Comparison of ENCODE assay signal across 7 mouse cellular contexts in genomic region chr2:93179603-93180002, GRCm38 (mm10). TPM values are rescaled to one million over a fixed set of nuclear protein-coding genes. Genes with fewer than 3 reads are reported as not detected.
A peak's percentile ranks its signal among the peaks of the same experiment; 100 is the strongest.
DNase-seq lines count a peak whose midpoint lies in the region; ATAC-seq and TF ChIP-seq lines count a peak whose summit lies in the region.

No protein-coding gene starts in this region.

- peak overlapping the region; percentile 62; the same call in 1 of the 2 replicates for H3K9ac ChIP-seq in hindbrain, embryonic 11.5 days (ENCODE audit: low read depth, low read length)
- H3K9ac ChIP-seq in midbrain, embryonic 12.5 days (replicated peaks) = no peak overlapping the region

- peaks cover 30% of the 10 kb centered on the region for H3K27me3 ChIP-seq in E14TG2a.4 (ENCODE audit: insufficient read depth, low read length)
- H3K27me3 ChIP-seq in hindbrain, embryonic 11.5 days (ENCODE audit: control insufficient read depth, insufficient read depth, low read length) = no peaks in the 10 kb centered on the region; the same call in 1 of the 2 replicates
- peaks cover 39% of the 10 kb centered on the region for H3K27me3 ChIP-seq in midbrain, embryonic 12.5 days

- WGBS in hindbrain, embryonic 11.5 days = 60% methylated on average over 5 of the region's 5 CpGs
- 40% methylated on average over 5 of the region's 5 CpGs for WGBS in midbrain, embryonic 12.5 days

- H3K36me3 ChIP-seq in E14TG2a.4 (ENCODE audit: insufficient read depth, low read length) = no peaks in the 10 kb centered on the region
- H3K36me3 ChIP-seq in hindbrain, embryonic 11.5 days (ENCODE audit: control insufficient read depth, insufficient read depth, low read length) = no peaks in the 10 kb centered on the region
- H3K36me3 ChIP-seq in midbrain, embryonic 12.5 days = no peaks in the 10 kb centered on the region

- DNase-seq in hindbrain, embryonic 11.5 days (ENCODE audit: low spot score) = no peak
- no peak for DNase-seq in gastrocnemius, adult 18-20 months (ENCODE audit: low spot score)
- DNase-seq in spleen, adult 12 weeks (ENCODE audit: low spot score) = no peak
- no peak for DNase-seq in gastrocnemius, postnatal 25 days

- no peak for ATAC-seq in hindbrain, embryonic 11.5 days (ENCODE audit: low FRiP score)
- no peak for ATAC-seq in midbrain, embryonic 12.5 days (ENCODE audit: low FRiP score, low read depth)

- H3K4me3 ChIP-seq in E14TG2a.4 (replicated peaks; ENCODE audit: low read length) = peak overlapping the region; percentile 76
- H3K4me3 ChIP-seq in cortical plate, adult 2 months (ENCODE audit: insufficient read depth, low read length) = no peak overlapping the region
- H3K4me3 ChIP-seq in hindbrain, embryonic 11.5 days (ENCODE audit: low read depth, low read length) = no peak overlapping the region
- H3K4me3 ChIP-seq in midbrain, embryonic 12.5 days = no peak overlapping the region

- TF ChIP-seq CTCF in E14TG2a.4 (conservative IDR thresholded peaks at IDR 0.05; ENCODE audit: low read length) = no peak
- no peak for TF ChIP-seq CTCF in cortical plate, adult 2 months (IDR thresholded peaks at IDR 0.05; ENCODE audit: extremely low read depth, insufficient read depth, low read length)

- H3K27ac ChIP-seq in cortical plate, adult 2 months (ENCODE audit: insufficient read depth, low read length) = peak overlapping the region; percentile 85
- peak overlapping the region; percentile 67; the same call in 1 of the 2 replicates for H3K27ac ChIP-seq in hindbrain, embryonic 11.5 days (ENCODE audit: low read depth, low read length)
- peak overlapping the region; percentile 81 for H3K27ac ChIP-seq in midbrain, embryonic 12.5 days (replicated peaks)

- H3K4me2 ChIP-seq in hindbrain, embryonic 11.5 days (replicated peaks; ENCODE audit: low read depth, low read length) = peak overlapping the region; percentile 60; the same call in 1 of the 2 replicates
- peak overlapping the region; percentile 57 for H3K4me2 ChIP-seq in midbrain, embryonic 12.5 days (replicated peaks)

- H3K9me3 ChIP-seq in E14TG2a.4 (ENCODE audit: low read length) = peaks cover 12% of the 10 kb centered on the region
- no peaks in the 10 kb centered on the region for H3K9me3 ChIP-seq in hindbrain, embryonic 11.5 days (ENCODE audit: control insufficient read depth, low read length)
- H3K9me3 ChIP-seq in midbrain, embryonic 12.5 days = no peaks in the 10 kb centered on the region

- no peak for TF ChIP-seq POLR2A in cortical plate, adult 2 months (IDR thresholded peaks at IDR 0.05; ENCODE audit: extremely low read depth, insufficient read depth, low read length)

- peaks cover 88% of the 10 kb centered on the region for H3K4me1 ChIP-seq in E14TG2a.4 (replicated peaks; ENCODE audit: low read depth, low read length)
- peaks cover 15% of the 10 kb centered on the region for H3K4me1 ChIP-seq in cortical plate, adult 2 months (ENCODE audit: control insufficient read depth, insufficient read depth, low read length)
- peaks cover 42% of the 10 kb centered on the region for H3K4me1 ChIP-seq in hindbrain, embryonic 11.5 days (replicated peaks; ENCODE audit: control insufficient read depth, insufficient read depth, low read length)
- H3K4me1 ChIP-seq in midbrain, embryonic 12.5 days = peaks cover 56% of the 10 kb centered on the region

RNA-seq across cellular contexts. Expression of gene Trp53i11, which starts 7.7 kb away (rescaled TPM):
- polyA plus RNA-seq in cortical plate, adult 2 months (2012; rRNA removed) = 55.2 and 62.5 TPM in 2 replicates
- 204 and 221 TPM in 2 replicates for polyA plus RNA-seq in hindbrain, embryonic 11.5 days (2014; fragmentation: Nextera tagmentation; extraction: Ambion mirVana)
- polyA plus RNA-seq in midbrain, embryonic 12.5 days (2016; fragmentation: Nextera tagmentation; extraction: Ambion mirVana) = 142 and 172 TPM in 2 replicates
- 1 to 10 TPM; 3.9 to 4.5 TPM for total RNA-seq in gastrocnemius, adult 18-20 months (2021)
- total RNA-seq in gastrocnemius, postnatal 25 days (2021) = 1 to 10 TPM; 3.5 to 7.0 TPM
